Mouse (Mus musculus) stomach, adult 2 months (tissue): Measurements from ENCODE around the gene Ifna11. TPM values are rescaled to one million over a fixed set of nuclear protein-coding genes. Genes with fewer than 3 reads are reported as not detected.

ENCODE experiments used
- polyA plus RNA-seq: library from polyadenylated mRNA; depleted of rRNA; stranded (reverse); fragments of >200 nt; gene quantifications from 2 replicates; pipeline ENCODE4 v1.2.3, GENCODE M21; 2012; rRNA removed

Gene Ifna11
- polyA plus RNA-seq = not detected in 2 replicates

DNA sequence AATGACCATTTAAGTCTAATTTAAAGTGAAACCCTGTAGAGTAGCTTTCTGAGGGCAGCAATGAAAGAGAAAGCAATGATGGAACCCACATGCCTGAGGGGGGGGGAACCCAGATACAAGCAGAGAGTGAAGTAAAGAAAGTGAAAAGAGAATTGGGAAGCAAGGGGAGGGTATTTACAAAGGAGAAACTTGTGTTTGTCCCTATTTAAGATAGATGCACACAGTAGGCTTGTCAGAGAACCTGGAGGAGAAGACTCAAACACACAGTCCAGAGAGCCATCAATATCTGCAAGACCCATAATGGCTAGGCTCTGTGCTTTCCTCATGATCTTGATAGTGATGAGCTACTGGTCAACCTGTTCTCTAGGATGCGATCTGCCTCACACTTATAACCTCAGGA is at the start of gene Ifna11:
Gene Ifna11, plus strand, starts transcription at position 301 of the 400 bp plus-strand sequence.

DNA sequence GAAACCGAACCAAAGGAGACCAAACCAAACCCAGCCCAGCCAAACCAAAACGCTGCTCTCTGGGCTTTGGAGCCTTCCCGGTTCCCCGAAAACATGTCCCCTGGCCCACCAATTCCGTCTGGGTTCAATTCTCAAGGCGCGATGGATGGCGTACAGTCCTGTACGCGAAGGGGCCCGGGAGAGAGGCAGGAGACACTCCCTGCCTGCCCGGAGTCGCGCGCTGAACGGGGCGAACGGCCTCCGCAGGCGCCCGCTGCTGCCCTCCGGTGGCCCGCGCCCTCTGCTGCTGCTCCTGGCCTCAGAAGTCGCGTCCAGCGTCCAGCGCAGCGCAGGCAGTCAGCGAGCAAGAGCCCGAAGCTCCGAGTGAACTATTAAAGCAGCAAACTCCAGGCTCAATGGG is 46.2 kb upstream of the Ifna11 start, which contains the start of gene Gm13290:
Gene Gm13290, plus strand, starts transcription at position 301 of the 400 bp plus-strand sequence.

DNA sequence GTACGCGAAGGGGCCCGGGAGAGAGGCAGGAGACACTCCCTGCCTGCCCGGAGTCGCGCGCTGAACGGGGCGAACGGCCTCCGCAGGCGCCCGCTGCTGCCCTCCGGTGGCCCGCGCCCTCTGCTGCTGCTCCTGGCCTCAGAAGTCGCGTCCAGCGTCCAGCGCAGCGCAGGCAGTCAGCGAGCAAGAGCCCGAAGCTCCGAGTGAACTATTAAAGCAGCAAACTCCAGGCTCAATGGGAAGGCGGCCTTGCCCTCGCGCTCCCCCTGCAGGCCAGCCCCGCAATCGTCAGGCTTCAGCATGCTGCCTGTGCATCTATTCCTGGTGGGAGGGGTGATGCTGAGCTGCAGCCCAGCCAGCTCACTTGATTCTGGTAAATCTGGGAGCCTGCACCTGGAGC is 43.1 kb upstream of the Ifna11 start, which contains the start of gene Gm13289:
Gene Gm13289, plus strand, starts transcription at position 301 of the 400 bp plus-strand sequence.

DNA sequence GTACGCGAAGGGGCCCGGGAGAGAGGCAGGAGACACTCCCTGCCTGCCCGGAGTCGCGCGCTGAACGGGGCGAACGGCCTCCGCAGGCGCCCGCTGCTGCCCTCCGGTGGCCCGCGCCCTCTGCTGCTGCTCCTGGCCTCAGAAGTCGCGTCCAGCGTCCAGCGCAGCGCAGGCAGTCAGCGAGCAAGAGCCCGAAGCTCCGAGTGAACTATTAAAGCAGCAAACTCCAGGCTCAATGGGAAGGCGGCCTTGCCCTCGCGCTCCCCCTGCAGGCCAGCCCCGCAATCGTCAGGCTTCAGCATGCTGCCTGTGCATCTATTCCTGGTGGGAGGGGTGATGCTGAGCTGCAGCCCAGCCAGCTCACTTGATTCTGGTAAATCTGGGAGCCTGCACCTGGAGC is 40.2 kb upstream of the Ifna11 start, which contains the start of gene Gm13272:
Gene Gm13272, plus strand, starts transcription at position 301 of the 400 bp plus-strand sequence.

DNA sequence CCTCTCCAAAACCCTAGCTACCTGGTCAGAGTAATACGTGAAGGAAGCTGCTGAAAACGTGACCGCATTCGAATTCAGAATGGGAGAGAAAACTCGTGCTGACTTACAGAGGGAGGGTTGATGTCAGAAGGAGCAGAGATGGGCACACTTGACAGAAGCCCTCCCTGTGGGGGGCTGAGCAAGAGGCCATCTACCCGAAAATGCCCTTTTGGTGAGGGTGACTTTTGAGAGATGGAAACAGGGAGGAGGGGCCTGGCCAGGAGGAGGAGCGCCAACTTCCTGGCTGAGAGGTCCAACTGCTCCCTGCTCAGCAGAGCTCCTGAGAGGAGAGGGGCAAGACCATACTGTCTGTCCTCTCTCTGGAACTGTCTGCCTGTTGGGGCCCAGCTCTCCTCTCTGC is 37.9 kb upstream of the Ifna11 start, which contains the start of gene Ifnz:
Gene Ifnz, plus strand, starts transcription at position 301 of the 400 bp plus-strand sequence.

DNA sequence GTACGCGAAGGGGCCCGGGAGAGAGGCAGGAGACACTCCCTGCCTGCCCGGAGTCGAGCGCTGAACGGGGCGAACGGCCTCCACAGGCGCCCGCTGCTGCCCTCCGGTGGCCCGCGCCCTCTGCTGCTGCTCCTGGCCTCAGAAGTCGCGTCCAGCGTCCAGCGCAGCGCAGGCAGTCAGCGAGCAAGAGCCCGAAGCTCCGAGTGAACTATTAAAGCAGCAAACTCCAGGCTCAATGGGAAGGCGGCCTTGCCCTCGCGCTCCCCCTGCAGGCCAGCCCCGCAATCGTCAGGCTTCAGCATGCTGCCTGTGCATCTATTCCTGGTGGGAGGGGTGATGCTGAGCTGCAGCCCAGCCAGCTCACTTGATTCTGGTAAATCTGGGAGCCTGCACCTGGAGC is 34.4 kb upstream of the Ifna11 start, which contains the start of gene Gm13276:
Gene Gm13276, plus strand, starts transcription at position 301 of the 400 bp plus-strand sequence.

DNA sequence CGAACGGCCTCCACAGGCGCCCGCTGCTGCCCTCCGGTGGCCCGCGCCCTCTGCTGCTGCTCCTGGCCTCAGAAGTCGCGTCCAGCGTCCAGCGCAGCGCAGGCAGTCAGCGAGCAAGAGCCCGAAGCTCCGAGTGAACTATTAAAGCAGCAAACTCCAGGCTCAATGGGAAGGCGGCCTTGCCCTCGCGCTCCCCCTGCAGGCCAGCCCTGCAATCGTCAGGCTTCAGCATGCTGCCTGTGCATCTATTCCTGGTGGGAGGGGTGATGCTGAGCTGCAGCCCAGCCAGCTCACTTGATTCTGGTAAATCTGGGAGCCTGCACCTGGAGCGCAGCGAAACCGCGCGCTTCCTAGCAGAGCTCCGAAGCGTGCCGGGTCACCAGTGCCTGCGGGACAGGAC is 31.4 kb upstream of the Ifna11 start, which contains the start of gene Gm13277:
Gene Gm13277, plus strand, starts transcription at position 231 of the 400 bp plus-strand sequence.

DNA sequence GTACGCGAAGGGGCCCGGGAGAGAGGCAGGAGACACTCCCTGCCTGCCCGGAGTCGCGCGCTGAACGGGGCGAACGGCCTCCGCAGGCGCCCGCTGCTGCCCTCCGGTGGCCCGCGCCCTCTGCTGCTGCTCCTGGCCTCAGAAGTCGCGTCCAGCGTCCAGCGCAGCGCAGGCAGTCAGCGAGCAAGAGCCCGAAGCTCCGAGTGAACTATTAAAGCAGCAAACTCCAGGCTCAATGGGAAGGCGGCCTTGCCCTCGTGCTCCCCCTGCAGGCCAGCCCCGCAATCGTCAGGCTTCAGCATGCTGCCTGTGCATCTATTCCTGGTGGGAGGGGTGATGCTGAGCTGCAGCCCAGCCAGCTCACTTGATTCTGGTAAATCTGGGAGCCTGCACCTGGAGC is 28.5 kb upstream of the Ifna11 start, which contains the start of gene Gm13278:
Gene Gm13278, plus strand, starts transcription at position 301 of the 400 bp plus-strand sequence.

DNA sequence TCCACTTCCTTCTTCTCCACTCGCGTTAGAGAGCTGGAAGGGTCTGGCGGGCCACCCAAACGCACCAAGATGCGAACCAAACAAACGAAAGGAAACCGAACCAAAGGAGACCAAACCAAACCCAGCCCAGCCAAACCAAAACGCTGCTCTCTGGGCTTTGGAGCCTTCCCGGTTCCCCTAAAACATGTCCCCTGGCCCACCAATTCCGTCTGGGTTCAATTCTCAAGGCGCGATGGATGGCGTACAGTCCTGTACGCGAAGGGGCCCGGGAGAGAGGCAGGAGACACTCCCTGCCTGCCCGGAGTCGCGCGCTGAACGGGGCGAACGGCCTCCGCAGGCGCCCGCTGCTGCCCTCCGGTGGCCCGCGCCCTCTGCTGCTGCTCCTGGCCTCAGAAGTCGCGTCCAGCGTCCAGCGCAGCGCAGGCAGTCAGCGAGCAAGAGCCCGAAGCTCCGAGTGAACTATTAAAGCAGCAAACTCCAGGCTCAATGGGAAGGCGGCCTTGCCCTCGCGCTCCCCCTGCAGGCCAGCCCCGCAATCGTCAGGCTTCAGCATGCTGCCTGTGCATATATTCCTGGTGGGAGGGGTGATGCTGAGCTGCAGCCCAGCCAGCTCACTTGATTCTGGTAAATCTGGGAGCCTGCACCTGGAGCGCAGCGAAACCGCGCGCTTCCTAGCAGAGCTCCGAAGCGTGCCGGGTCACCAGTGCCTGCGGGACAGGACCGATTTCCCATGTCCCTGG is 25.7 kb upstream of the Ifna11 start, which contains the start of gene Gm13275:
Gene Gm13275, plus strand, starts transcription at position 552 of the 740 bp plus-strand sequence.

DNA sequence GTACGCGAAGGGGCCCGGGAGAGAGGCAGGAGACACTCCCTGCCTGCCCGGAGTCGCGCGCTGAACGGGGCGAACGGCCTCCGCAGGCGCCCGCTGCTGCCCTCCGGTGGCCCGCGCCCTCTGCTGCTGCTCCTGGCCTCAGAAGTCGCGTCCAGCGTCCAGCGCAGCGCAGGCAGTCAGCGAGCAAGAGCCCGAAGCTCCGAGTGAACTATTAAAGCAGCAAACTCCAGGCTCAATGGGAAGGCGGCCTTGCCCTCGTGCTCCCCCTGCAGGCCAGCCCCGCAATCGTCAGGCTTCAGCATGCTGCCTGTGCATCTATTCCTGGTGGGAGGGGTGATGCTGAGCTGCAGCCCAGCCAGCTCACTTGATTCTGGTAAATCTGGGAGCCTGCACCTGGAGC is 22.7 kb upstream of the Ifna11 start, which contains the start of gene Gm13279:
Gene Gm13279, plus strand, starts transcription at position 301 of the 400 bp plus-strand sequence.

DNA sequence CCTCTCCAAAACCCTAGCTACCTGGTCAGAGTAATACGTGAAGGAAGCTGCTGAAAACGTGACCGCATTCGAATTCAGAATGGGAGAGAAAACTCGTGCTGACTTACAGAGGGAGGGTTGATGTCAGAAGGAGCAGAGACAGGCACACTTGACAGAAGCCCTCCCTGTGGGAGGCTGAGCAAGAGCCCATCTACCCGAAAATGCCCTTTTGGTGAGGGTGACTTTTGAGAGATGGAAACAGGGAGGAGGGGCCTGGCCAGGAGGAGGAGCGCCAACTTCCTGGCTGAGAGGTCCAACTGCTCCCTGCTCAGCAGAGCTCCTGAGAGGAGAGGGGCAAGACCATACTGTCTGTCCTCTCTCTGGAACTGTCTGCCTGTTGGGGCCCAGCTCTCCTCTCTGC is 20.4 kb upstream of the Ifna11 start, which contains the start of gene Gm13285:
Gene Gm13285, plus strand, starts transcription at position 301 of the 400 bp plus-strand sequence.

DNA sequence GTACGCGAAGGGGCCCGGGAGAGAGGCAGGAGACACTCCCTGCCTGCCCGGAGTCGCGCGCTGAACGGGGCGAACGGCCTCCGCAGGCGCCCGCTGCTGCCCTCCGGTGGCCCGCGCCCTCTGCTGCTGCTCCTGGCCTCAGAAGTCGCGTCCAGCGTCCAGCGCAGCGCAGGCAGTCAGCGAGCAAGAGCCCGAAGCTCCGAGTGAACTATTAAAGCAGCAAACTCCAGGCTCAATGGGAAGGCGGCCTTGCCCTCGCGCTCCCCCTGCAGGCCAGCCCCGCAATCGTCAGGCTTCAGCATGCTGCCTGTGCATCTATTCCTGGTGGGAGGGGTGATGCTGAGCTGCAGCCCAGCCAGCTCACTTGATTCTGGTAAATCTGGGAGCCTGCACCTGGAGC is 16.8 kb upstream of the Ifna11 start, which contains the start of gene Gm13287:
Gene Gm13287, plus strand, starts transcription at position 301 of the 400 bp plus-strand sequence.

DNA sequence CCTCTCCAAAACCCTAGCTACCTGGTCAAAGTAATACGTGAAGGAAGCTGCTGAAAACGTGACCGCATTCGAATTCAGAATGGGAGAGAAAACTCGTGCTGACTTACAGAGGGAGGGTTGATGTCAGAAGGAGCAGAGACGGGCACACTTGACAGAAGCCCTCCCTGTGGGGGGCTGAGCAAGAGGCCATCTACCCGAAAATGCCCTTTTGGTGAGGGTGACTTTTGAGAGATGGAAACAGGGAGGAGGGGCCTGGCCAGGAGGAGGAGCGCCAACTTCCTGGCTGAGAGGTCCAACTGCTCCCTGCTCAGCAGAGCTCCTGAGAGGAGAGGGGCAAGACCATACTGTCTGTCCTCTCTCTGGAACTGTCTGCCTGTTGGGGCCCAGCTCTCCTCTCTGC is 14.5 kb upstream of the Ifna11 start, which contains the start of gene Gm13288:
Gene Gm13288, plus strand, starts transcription at position 301 of the 400 bp plus-strand sequence.

DNA sequence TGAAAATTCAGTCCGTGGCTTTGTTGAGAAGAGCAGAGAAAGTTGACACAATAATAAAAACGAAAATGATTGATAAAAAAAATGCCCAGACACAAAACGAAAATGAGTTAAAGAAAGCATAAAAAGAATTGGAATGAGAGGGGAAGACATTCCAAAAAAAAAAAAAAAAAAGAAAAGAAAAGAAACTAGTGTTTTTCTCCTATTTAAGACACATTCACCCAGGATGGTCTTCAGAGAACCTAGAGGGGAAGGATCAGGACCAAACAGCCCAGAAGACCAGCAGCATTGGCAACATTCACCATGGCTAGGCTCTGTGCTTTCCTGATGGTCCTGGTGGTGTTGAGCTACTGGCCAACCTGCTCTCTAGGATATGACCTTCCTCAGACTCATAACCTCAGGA is 3.8 kb upstream of the Ifna11 start, which contains the start of gene Ifna7:
Gene Ifna7, plus strand, starts transcription at position 301 of the 400 bp plus-strand sequence.

DNA sequence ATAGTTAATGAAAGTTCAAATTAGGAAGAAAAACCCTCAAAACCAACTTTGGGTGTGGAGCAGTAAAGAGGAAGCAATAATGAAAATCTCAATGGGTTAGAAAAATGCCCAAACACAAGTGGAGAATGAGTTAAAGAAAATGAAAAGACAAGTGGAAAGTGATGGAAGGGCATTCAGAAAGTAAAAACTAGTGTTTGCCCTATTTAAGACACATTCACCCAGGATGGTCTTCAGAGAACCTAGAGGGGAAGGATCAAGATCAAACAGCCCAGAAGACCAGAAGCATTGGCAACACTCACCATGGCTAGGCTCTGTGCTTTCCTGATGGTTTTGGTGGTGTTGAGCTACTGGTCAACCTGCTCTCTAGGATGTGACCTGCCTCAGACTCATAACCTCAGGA is 7.4 kb downstream of the Ifna11 start, which contains the start of gene Ifna6:
Gene Ifna6, plus strand, starts transcription at position 301 of the 400 bp plus-strand sequence.

DNA sequence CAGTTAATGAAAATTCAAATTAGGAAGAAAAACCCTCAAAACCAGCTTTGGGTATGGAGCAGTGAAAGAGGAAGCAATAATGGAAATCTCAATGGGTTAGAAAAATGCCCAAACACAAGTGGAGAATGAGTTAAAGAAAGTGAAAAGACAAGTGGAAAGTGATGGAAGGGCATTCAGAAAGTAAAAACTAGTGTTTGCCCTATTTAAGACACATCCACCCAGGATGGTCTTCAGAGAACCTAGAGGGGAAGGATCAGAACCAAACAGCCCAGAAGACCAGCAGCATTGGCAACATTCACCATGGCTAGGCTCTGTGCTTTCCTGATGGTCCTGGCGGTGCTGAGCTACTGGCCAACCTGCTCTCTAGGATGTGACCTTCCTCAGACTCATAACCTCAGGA is 15.5 kb downstream of the Ifna11 start, which contains the start of gene Ifna5:
Gene Ifna5, plus strand, starts transcription at position 301 of the 400 bp plus-strand sequence.

DNA sequence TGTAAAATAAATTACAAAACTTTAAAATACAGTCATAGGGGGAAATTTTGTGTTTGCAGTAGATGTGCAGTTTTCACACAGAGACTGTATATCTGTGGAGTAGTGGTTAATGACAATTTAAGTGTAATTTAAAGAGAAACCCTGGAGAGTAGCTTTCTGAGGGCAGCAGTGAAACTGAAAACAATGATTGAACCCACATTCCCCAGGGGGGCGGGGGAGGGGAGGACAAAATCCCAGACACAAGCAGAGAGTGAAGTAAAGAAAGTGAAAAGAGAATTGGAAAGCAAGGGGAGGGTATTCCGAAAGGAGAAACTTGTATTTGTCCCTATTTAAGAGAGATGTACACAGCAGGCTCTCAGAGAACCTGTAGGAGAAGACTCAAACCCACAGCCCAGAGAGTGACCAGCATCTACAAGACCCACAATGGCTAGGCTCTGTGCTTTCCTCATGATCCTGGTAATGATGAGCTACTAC is 21.7 kb downstream of the Ifna11 start, which contains the start of gene Ifna4:
Gene Ifna4, plus strand, starts transcription at position 424 of the 474 bp plus-strand sequence.

DNA sequence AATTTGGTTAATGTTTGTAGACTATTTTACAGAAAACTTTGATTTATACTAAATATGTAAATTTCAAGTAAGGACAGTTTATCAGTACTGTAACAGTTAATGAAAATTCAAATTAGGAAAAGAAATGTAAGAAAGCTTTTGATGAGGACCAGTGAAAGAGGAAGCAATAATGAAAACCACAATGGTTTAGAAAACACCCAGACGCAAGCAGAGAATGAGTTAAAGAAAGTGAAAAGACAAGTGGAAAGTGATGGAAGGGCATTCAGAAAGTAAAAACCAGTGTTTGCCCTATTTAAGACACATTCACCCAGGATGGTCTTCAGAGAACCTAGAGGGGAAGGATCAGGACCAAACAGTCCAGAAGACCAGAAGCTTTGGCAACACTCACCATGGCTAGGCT is 29.9 kb downstream of the Ifna11 start, which contains the start of gene Ifna1:
Gene Ifna1, plus strand, starts transcription at position 390 of the 400 bp plus-strand sequence.

Other genes starting within 250 kb of the Ifna11 start
- not detected in 2 replicates for gene Ifna14, start 248.2 kb upstream of the Ifna11 start, polyA plus RNA-seq
- gene Ifna9, start 227.6 kb upstream of the Ifna11 start, polyA plus RNA-seq = not detected in 2 replicates
- gene Ifna12, start 216.6 kb upstream of the Ifna11 start, polyA plus RNA-seq = not detected in 2 replicates
- gene C87499, start 185.5 kb upstream of the Ifna11 start, polyA plus RNA-seq = not detected in 2 replicates
- gene Ifna13, start 175.5 kb upstream of the Ifna11 start, polyA plus RNA-seq = not detected in 2 replicates
- gene Ifna16, start 143.0 kb upstream of the Ifna11 start, polyA plus RNA-seq = not detected in 2 replicates
- not detected in 2 replicates for gene Ifna2, start 136.0 kb upstream of the Ifna11 start, polyA plus RNA-seq
- gene Ifnab, start 128.6 kb upstream of the Ifna11 start, polyA plus RNA-seq = not detected in 2 replicates
- 0.30 TPM in 1 of 2 replicates, not detected in the other for gene Gm26566, start 98.2 kb upstream of the Ifna11 start, polyA plus RNA-seq
- 3.6 and 6.2 TPM in 2 replicates for gene Klhl9, start 97.5 kb upstream of the Ifna11 start, polyA plus RNA-seq
- gene Gm13271, start 65.1 kb upstream of the Ifna11 start, polyA plus RNA-seq = not detected in 2 replicates
- not detected in 2 replicates for gene Gm13283, start 59.8 kb upstream of the Ifna11 start, polyA plus RNA-seq
- gene Gm13290, start 46.1 kb upstream of the Ifna11 start, polyA plus RNA-seq = 0.08 TPM in 1 of 2 replicates, not detected in the other
- gene Gm13289, start 43.0 kb upstream of the Ifna11 start, polyA plus RNA-seq = not detected in 2 replicates
- gene Gm13272, start 40.1 kb upstream of the Ifna11 start, polyA plus RNA-seq = not detected in 2 replicates
- not detected in 2 replicates for gene Ifnz, start 37.8 kb upstream of the Ifna11 start, polyA plus RNA-seq
- not detected in 2 replicates for gene Gm13276, start 34.2 kb upstream of the Ifna11 start, polyA plus RNA-seq
- not detected in 2 replicates for gene Gm13277, start 31.3 kb upstream of the Ifna11 start, polyA plus RNA-seq
- gene Gm13278, start 28.4 kb upstream of the Ifna11 start, polyA plus RNA-seq = not detected in 2 replicates
- gene Gm13275, start 25.5 kb upstream of the Ifna11 start, polyA plus RNA-seq = not detected in 2 replicates
- gene Gm13279, start 22.6 kb upstream of the Ifna11 start, polyA plus RNA-seq = not detected in 2 replicates
- not detected in 2 replicates for gene Gm13285, start 20.3 kb upstream of the Ifna11 start, polyA plus RNA-seq
- not detected in 2 replicates for gene Gm13287, start 16.7 kb upstream of the Ifna11 start, polyA plus RNA-seq
- not detected in 2 replicates for gene Gm13288, start 14.4 kb upstream of the Ifna11 start, polyA plus RNA-seq
- not detected in 2 replicates for gene Ifna7, start 3.7 kb upstream of the Ifna11 start, polyA plus RNA-seq
- gene Ifna6, start 7.5 kb downstream of the Ifna11 start, polyA plus RNA-seq = not detected in 2 replicates
- not detected in 2 replicates for gene Ifna5, start 15.6 kb downstream of the Ifna11 start, polyA plus RNA-seq
- gene Ifna4, start 21.9 kb downstream of the Ifna11 start, polyA plus RNA-seq = not detected in 2 replicates
- not detected in 2 replicates for gene Ifna1, start 30.1 kb downstream of the Ifna11 start, polyA plus RNA-seq
- 0.12 TPM in 1 of 2 replicates, not detected in the other for gene Ifne, start 60.2 kb downstream of the Ifna11 start, polyA plus RNA-seq